Mouse (Mus musculus): ENCODE results near the gene Slc35f1.

GRCm38 (mm10) chr10:52904914-52905313 is 214.6 kb downstream of the Slc35f1 start:
- TF ChIP-seq GATA1 (IDR thresholded peaks at IDR 0.05; ENCODE audit: low read length) (no peak), TAL1 (IDR thresholded peaks at IDR 0.05; ENCODE audit: low read length) (no peak)

Data from erythroblast, embryonic 14.5 days (primary cell).